Mouse (Mus musculus): ENCODE measurements around the gene Pck2.

Gene Pck2

DNA sequence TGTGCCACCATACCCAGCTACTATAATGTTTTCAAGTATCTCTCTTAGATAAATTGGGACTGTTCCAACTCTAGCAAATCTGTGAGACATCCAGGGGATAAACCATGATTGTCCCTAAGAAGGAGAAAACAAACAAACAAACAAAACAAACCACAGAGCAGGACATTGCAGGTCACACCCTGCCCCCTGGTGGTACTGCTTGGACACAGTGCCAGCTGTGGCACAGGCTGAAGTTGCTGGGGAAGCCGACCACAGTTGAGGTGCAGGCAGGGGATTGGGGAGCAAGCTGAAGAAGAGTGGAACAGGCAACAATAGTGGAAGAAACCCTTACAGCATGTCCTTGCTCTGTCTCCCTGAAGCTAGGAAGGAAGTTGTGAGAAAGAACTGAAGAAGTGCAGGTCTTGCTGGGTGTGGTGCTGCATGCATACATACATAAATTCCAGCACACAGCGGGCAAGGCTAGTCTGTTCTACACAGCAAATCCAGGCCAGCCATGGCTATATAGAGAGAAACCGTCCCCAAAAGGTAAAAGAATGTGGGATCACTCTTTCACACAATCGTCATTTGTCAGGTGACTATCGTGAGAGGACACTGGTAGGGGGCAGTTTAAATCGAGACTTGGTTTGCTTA lies 3.8 kb upstream of the Pck2 start:
- peak; percentile 62 for DNase-seq

DNA sequence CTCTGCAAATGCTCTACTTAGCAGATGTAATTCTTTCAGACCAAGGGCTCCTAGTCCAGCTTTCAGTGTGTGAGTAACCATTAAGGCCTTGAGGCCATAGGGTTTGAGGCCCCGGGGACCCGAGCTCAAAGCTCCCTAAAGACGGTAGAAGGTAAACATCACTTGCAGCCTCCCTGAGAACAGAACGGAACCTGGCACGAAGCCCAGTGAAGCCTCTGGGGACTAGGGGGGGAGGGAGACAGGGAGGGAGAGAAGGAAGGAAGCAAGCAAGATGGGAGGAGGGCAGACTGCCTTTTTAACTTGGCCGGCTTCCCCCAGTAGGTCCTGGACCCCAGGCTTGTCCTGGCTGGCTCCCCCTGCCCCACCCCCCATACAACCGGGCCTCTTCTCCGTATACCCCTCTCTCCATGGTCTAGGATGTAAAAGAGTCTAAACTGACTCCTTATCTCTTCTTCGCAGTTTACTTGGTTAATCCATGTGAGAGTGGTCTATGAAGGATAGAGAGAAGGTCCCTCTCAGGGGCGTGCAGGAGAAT lies 788 bp downstream of the Pck2 start:
- peak; percentile 86 for DNase-seq

DNA sequence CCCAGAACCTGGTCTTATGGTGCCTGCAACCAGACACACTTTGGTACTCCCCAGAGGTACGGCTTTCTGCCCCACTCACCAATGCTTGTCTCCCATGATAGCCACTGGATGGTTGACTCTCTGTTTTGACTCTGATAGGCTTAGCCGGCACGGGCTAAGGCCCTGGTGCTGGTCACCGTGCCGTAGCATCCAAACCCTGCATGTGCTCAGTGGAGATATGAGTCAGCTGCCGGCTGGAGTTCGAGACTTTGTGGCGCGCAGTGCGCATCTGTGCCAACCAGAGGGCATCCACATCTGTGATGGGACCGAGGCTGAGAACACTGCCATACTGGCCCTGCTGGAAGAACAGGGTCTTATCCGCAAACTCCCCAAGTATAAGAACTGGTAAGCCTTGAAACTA lies 2.2 kb downstream of the Pck2 start:
- no peak for DNase-seq

DNA sequence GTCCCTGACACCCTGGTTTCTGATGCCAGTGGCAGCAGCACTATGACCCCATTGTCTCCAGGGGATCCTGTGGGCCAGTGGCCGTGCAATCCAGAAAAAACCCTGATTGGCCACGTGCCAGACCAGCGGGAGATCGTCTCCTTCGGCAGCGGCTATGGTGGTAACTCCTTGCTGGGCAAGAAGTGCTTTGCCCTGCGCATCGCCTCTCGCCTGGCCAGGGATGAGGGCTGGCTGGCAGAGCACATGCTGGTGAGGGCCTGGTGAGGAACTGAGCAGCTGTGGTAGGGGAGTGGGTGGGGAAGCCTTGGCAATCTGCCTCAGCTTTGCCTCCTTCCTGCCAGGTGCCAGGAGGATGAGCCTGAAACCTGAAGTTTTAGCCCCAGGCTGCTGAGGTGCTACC lies 4.3 kb downstream of the Pck2 start:
- DNase-seq, result no peak

DNA sequence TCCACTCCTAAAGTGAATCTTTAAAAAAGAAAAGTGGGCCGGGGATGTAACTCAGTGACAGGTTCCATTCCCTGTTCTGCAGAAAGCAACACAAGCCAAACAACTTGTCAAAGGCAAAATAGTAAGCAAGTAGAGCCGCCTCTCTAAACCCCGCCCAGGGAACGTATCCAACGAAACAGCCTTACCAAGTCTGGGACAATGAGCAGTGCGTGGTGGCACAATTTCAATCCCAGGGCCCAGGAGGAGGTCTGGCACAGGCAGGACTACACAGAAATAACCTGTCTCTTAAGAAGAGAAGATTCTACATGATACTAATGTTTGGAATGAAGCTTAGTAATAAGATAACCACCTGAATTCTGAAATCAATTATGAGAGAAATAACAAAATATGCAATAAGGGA lies 10.1 kb downstream of the Pck2 start:
- no peak for DNase-seq

DNA sequence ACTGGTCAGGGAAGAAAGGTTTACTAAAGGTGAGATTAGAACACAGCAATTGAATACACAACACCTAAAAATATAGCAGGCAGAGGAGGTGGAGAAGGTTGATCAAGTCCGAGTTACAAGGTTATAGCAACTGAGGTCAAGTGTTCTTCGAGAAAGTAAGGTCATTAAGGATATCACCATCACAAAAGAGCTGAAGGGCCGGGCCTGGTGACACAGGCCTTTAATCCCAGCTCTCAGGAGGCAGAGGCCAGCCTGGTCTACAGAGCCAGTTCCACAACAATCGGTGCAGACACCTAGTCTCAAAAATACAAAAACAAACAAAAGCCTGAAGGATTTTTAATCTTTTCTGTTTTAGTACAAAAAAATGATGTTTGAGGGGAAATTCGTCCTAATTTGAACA lies 11.3 kb downstream of the Pck2 start:
- no peak for DNase-seq

DNA sequence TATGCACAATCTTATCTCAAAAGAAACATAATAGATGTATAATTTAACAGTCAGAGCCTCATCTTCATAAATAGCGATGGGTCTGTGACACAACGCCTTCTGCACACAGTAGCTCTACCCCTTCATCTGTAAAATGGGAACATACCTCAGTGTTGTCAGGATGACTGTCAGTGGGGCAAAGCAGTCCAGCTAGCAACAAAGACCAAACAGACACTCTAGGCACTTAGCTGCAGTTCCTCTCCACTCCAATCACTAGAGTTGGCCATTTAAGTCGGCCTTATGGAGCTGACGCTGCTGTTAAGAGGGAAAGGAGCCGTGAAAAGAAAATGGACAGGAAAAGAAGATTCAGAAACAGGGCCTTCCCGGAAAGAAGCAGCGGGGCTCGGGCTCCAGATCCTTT lies 11.7 kb downstream of the Pck2 start:
- DNase-seq, result no peak

DNA sequence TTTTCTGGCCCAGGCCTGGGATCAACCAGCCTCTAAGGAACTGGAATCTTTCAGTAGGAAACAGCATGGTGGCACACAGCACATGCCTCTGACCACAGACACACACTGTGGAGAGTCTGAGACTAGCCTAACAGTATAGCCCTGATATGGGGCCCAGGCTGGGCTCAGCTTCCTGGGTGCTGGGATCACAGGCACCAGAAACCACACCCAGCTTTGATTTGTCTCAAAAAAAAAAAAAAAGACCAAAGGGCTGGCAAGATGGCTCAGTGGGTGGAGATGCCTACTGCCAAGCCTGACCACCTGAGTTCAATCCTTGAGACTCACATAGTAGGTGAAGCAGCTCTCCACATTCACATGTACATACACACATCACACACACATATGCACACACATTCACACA lies 14.6 kb downstream of the Pck2 start:
- no peak for DNase-seq

DNA sequence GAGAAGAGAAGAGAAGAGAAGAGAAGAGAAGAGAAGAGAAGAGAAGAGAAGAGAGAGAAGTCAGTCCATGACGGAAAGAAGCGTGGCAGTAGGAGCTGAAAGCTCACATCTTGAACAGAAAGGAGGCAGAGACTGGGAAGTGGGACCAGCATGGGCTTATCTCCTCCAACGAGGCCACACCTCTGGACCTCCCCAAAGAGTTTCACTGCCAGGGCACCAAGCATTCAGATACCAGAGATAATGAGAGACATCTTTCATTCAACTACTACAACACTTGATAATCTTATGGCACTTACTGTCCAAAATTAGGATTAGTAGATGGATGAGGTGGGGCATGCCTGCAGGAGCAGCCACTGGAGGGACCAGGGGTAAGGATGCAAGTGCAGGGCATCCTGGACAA lies 15.7 kb downstream of the Pck2 start:
- DNase-seq, result no peak

DNA sequence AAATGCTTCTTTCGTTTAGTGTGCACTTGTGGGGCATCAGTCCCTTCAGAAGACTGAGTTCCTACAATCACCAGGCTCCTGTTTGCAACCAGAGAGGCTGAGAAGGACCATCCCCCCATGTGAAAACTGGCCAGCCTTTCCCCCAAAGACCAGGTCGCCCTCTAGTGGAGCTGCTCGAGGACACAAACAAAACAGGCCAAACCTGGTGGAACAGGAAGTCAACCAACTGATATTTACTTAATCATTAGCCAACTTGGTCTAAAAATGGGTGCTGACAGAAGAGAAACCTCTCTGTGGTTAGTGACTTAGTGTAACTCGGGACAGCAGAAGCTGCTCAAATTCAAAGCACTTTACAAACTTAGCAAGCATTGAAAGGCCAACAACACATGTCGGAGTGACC lies 16.9 kb downstream of the Pck2 start:
- peak; percentile 89 for DNase-seq

DNA sequence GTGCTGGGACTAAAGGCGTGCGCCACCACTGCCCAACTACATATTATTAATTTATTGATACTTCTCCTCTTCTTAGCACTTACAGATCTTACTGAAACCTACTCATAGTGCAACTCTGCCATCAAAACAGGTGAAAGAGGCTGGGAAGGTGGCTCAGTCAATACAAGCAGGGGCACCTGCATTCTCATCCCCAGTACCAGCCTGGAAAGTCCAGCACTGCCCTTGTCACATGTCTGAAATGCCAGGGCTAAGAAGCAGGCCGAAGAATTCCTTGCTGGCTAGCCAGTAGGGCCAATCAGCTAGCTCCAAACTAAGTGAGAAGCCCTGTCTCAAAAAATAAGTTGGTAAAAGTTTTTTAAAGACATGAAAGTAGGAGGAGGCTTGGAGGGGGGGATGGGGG lies 17.5 kb downstream of the Pck2 start:
- DNase-seq, result peak; percentile 42

DNA sequence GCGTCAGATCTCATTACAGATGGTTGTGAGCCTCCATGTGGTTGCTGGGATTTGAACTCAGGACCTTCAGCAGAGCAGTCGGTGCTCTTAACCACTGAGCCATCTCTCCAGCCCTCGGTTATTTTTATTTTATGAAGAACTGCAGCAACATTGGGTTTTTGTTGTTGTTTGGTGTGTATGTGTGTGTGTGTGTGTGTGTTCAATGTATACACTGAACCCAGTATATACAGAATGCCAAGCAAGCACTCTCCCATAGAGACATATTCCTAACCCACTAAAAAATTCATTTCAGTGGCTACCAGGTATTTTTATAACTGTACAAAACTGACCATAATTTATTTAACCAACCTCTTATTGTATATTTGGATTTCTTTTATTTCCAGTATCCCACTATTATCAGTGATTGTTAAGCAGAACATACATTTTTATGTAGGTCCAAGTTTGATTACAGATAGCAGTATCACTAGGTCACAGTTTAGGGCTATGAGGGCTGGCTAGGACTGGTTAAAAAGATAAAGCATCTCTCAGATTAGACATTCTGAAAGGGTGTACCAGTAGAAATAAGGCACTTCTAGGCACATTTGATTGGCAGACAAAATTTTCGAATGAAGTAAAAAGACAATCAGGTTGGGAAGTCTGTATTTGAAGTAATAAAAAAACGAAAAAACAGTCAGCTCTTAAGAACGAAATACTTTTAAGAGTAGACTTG lies 18.8 kb downstream of the Pck2 start:
- no peak for DNase-seq

DNA sequence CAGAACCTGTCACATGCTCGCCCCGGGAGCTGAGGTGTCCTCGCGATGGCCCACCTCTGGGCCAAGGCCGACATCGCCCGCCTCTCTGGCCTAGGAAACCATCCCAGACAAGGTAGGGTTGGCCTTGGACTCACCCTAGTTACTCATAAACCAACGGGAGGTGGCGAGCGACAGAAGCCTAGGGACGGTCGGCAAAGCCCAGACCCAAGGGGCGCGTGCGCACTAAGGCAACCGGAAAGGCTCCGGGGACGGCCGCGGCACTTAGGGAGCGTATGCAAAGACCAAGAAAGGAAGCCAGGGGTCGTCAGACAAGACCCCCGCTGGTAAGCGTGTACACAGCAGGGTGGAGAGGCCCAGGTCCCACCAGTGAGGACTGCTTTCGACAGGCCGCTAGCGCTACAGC lies 19.7 kb downstream of the Pck2 start, which contains the start of gene Dcaf11:
Dcaf11 (plus strand) TSS at position 208 of the 403 bp plus-strand sequence.
- peak; percentile 96 for DNase-seq

DNA sequence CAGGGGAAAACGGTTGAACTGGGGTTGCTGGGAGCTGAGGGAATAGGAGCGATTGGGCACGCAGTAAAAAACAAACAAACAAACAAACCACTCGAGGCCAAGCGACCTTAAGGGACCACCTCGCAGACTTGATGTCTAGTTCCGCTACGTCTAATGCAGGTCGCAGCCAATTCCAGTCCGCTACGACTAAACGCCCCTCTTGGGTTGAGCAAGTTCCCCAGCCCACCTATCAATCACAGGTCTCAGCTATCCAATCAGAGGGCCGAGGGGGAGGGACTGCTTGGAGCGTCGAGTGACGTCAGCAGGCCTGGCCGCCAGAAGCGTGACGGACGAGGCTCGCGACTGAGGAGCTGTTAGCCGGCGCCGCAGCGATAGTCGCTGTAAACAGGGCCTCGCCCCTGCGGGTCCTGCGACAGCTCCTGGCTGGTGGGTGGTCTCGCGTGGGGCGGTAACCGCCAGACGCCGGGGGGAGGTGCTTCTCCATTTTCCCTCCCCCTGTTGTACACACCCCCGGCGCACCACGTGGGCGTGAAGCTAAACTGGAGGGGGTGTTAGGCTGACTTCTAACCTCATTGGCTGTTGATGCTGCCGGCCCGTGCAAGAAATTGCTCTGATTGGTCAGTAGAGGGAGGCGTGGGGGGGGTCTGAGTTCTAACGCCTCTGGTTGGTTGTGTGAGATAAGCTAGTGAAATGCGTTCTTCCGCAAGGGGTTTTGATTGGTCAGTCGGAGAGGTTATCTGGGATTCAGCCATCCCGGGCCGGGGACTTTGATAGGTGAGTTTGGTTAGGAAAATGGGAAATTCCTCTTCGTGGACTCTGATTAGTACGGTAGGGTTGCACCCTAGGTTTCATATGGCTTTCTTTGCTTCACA lies 20.4 kb downstream of the Pck2 start, which contains the start of gene A730061H03Rik:
A730061H03Rik (minus strand) TSS at position 205 of the 872 bp plus-strand sequence.
- peak; percentile 99 for DNase-seq

DNA sequence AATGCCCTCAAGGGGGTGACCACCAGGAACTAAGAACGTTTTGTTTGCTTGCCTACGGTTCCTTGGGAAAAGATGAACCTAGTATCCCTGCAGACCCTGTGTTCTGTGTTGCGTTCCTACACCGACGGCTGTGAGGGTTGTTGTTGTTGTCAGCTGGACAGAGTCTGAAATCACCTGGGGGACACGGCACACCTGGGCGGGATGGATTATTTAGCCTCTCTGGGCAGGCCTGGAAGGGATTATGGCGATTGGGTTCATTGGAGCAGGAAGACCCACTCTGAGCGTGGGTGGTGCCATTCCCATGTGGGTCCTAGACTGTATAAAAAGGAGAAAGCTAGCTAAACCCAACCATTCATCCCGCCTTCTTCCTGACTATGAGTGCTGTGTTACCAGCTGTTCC lies 21.8 kb downstream of the Pck2 start:
- DNase-seq, result peak; percentile 28

DNA sequence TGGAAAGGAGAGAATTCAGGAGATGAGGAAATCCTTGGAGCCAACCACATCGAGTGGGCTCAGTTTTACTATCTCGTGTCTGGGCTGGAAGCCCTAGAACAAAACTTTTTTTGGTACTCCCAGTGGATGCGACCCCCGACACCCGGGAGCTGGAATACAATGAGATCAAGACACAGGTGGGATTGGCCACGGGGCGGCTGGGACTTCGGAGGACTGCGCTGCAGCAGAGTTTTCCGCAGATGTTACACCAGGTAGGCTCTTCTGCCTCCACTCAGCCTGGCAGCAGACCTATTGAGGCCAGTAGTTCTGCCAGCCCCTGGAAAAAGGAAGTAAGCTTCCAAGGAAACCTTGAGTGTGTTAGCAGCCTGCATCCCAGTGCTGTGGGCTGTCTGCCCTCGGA lies 23.2 kb downstream of the Pck2 start:
- no peak for DNase-seq

DNA sequence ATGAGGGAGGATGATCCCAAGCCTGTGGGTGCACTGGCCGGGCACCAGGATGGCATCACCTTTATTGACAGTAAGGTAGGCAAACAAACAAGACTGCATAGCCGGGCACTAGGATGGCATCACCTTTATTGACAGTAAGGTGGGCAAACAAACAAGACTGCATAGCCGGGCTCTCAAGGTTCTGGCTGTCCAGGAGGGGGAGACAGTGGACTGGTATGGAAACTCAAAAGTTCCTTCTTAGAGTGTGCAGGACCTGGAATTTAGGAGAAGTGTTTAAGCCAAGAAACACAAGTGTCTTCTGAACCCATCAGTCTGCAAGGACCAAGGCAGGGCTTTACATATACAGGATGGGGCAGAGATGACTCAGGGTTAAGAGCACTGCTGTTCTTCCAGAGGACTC lies 25.7 kb downstream of the Pck2 start:
- no peak for DNase-seq

DNA sequence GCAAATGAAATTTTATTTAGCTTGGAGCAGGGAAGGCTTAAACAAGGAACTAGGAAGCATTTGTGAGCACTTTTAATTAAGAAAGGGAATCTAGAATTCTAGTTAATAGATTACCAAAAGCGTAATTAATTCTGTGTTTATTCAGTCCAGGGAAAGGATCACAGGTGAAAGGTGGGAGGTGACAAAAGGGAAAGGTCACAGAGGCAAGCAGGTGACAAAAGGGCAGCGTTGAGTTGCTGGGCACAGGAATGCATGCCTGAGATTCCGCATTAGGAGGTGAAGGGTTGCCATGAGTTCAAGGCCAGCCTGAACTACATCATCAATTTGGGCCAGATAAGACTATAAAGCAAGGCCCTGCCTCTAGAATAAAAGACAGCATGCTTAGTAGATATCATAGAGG lies 27.4 kb downstream of the Pck2 start:
- DNase-seq, result peak; percentile 26

DNA sequence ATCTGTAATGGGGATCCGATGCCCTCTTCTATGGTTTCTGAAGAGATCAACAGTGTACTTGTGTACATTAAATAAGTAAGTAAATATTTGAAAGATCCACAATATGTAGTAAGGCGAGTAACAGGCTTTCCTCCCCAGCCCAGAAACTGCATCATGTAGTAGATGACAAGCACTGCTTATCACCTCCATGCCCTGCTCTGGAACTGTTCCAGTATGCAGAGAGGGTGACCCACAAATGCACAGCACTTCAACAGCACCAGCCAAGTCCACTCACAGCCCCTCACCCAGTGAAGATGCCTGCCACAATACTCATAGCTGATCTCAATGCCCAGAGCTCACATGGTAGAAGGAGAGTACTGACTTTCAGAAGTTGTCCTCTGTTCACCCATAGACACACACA lies 30.5 kb downstream of the Pck2 start:
- no peak for DNase-seq

DNA sequence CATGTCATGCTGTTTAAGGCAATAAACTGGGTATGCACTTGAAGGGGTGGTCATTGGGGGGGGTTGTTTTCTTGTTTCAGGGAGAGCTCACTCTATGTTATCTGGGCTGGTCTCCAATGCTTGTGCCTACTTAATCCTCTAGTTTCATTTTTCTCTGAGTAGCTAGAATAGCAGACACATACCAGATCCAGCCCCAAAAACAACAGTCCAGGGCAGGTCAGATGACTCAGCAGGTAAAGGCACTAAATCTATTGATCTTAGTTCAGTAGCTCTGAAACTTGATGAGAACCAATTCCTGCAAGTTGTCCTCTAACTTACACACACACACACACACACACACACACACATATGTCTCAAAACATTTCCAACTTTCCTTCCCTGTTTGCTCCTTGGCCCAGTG lies 31.7 kb downstream of the Pck2 start:
- DNase-seq, result no peak

DNA sequence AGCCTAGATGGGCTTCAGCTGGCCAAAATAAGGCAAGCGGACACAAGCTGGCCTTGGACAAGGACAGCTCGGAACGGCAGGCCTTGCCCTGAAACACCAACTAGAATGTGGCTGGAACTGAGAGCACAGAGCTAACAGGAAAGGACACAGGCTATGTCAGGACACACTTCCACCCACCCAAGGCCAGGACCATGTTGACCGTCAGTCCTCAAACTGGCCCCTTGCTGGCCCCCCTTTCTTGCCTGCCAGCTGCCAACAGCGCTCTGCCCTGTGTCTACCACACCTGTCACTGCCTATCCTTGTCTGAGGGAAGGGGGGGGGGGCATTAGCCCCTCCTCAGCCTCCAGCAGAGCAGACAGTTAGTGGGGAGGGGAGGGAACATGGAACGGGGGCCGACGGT lies 35.2 kb downstream of the Pck2 start, which contains the start of gene Fitm1:
Fitm1 (plus strand) TSS at position 316 of the 400 bp plus-strand sequence.
- DNase-seq, result no peak

DNA sequence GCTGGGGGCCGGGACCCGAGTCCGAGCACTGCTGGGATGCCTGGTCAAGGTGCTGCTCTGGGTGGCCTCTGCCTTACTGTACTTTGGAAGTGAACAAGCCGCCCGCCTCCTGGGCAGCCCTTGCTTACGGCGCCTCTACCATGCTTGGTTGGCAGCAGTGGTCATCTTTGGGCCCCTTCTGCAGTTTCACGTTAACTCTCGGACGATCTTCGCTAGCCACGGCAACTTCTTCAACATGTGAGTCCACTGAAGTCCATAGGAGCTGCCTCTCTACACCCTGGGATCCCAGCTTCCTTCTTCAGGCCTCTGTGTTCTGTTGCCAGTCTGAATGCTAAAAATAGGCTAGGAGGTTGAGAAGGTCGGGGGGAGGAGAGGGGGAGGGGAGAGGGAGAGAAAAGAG lies 35.6 kb downstream of the Pck2 start:
- DNase-seq, result peak; percentile 53

DNA sequence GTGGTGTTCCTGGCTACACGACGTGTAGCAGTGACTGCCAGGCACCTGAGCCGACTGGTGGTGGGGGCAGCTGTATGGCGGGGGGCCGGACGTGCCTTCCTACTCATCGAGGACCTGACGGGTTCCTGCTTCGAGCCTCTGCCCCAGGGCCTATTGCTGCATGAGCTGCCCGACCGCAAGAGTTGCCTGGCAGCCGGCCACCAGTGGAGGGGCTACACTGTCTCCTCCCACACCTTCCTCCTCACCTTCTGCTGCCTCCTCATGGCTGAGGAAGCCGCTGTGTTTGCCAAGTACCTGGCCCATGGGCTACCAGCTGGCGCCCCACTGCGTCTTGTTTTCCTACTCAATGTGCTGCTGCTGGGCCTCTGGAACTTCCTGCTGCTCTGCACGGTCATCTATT lies 36.3 kb downstream of the Pck2 start:
- DNase-seq, result peak; percentile 39
